Mouse (Mus musculus) thymus, postnatal 25 days (tissue): ENCODE data around the gene Fkbp1b.
"Not testable (repeated sequence)": the region's sequence is repeated elsewhere in the genome, so short reads cannot be mapped to it uniquely, and the experiment has no call there.

Experiments used
- DNase-seq: peaks from one replicate; pipeline ENCODE4 v3.0.0; 2022

The Fkbp1b gene

DNA sequence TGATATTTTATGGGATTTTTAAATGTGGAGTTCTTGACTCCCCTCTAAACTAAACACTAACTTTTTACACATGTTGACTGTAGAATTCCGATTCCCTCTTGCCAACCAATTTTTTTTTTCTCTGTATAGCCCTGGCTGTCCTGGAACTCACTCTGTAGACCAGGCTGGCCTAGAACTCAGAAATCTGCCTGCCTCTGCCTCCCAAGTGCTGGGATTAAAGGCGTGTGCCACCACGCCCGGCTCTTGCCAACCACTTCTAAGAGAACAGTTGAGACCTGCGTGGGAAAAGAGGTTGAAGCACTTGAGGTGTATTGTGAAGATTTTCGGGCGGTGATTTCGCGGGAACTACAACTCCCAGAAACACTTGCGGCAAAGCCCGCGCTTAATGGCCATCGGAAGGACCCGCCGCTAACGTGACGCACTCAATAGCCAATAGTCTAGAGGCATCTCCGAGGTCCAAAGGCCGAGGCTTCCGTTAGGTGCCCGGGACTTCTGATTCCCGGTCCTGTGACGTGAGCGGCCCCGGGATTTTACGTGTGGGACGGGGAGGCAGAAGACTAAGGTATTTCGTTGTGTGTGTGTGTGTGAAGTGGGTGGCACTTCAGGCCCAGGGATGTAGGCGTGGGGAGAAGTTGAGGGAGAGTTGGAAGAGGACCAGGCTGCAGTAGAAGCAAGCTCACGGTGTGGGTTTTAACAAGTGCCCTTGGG lies 1.7 kb upstream of the Fkbp1b start, which contains the start of gene Wdcp:
Gene Wdcp, plus strand, starts transcription at position 414 of the 708 bp plus-strand sequence.
- DNase-seq: peak; percentile 85

DNA sequence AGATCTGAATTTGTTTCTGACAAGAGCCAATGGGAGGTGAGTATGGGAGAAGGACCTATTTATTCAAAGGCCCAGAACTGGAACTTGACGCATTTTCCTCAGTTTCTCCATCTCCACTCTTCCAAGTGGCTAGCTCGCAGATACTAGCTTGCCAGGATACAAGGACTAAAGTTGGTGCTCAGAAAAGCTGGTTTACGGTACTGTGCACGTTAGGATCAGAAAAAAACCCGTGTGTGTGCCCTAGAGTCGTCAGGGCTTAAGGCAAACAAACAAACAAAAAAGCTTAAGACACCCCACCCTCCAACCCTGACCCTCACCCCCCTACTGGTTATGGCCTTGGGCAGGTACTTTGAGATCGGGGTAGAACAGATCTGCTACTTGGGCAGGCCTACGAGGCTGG lies 1.1 kb upstream of the Fkbp1b start:
- DNase-seq: no peak

- no peak for DNase-seq
These were observed 650 bp downstream of the Fkbp1b start for GRCm38 (mm10) chr12:4840741-4841140.

DNA sequence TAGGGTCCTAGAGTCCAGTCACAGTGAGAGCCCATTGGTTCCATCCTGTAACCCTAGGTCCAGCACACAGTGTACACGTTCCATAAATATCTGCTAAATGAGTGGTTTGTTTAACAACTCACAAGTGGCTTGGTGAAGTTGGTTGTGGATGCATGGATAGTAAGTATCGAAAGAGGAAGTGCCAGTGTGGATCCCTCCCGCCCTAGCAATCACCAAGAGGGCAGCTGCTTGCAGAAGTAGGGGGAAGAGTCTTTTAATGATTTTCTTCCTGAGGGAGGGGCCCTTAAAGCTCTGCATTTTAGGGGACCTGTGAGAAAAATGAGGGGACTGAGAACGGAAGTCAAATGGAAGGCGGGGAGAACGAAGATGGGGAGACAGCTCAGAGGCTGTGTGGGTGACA lies 1.4 kb downstream of the Fkbp1b start:
- DNase-seq: no peak

- no peak for DNase-seq
These were observed 4.4 kb downstream of the Fkbp1b start for GRCm38 (mm10) chr12:4836959-4837358.

- no peak for DNase-seq
These were observed 14.1 kb downstream of the Fkbp1b start for GRCm38 (mm10) chr12:4827256-4827655.

GRCm38 (mm10) chr12:4817361-4818101 lies 23.9 kb downstream of the Fkbp1b start, which contains the start of gene Sf3b6:
TSS of gene Sf3b6 (plus strand) at chr12:4817544.
- peak; percentile 100 for DNase-seq

GRCm38 (mm10) chr12:4816680-4817360 lies 24.6 kb downstream of the Fkbp1b start:
- no peak for DNase-seq

GRCm38 (mm10) chr12:4813636-4814035 lies 27.8 kb downstream of the Fkbp1b start:
- no peak for DNase-seq

DNA sequence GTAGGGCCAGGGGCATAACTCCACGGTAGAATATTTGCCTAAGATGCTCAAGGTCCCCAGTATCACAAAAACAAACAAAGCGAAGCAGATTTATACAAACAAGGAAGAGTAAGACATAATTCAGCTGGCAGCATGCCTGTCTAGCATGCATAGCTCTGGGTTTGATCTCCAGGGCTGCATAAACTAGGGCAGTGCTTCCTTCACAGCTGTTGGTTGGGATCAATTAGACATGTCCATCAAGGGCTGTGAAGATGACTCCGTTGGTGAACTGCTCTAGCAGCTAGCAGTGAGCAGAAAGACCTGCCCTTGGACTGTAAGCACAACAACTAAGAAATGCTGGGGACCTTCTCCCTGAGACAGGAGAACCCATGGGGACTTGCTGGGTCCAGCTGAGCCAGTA lies 29.7 kb downstream of the Fkbp1b start:
- no peak for DNase-seq

DNA sequence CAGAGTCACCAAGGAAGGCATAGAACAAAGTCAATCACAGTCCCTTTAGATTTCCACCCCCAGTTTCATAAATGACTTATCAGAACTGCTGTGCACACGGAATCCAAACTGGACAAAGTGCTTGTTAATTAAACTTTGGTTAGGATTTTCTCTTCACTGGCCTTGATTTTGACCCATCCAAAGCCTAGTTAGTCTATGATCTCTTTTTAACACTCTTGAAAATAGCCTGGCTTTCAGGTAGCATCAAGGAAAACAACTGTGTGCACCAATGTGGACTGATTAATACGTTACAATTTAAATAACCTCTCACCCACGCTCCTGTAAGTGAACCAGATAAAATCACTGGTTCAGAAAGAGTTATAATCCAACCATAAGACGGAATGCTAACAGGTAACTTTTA lies 30.4 kb downstream of the Fkbp1b start:
- no peak for DNase-seq

- not testable (repeated sequence) for DNase-seq
These were observed 43.9 kb downstream of the Fkbp1b start for GRCm38 (mm10) chr12:4797471-4797870.

DNA sequence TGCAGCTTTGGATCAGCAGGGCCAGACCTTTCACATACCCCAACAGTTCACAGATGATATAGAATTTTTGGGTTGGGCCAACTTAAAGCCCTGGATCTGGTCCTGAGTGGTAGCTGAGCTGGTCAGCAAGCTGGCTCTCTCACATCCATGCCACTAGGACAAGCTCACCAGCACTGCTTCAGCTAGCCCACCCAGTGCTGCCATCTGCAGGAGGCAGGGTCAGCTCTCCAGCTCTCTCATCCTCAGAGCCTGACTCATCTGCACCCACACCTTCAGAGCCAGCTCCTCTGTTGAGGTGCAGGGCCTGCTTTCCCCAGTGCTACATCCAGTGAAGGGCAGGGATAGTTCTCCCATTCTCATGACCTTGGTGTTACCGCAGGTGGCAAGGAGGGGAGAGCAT lies 47.7 kb downstream of the Fkbp1b start:
- DNase-seq: peak; percentile 30

DNA sequence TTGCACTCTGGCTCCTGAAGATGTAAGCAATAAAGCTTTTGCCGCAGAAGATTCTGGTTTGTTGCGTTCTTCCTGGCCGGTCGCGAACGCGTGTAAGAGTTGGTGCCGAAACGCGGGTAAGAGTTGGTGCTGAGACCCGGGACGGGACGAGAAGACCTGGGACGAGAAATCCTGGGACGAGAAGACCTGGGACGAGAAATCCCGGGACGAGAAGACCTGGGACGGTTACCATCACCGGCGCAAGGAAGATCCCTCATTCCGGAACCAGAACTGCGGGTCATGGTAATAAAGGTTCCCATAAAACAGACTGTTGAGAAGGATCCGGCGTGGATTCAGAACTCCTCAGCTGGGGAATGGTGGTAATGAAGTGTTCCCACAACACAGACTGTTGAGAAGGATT lies 53.3 kb downstream of the Fkbp1b start:
- not testable (repeated sequence) for DNase-seq

GRCm38 (mm10) chr12:4784466-4784865 lies 56.9 kb downstream of the Fkbp1b start:
- DNase-seq: no peak

DNA sequence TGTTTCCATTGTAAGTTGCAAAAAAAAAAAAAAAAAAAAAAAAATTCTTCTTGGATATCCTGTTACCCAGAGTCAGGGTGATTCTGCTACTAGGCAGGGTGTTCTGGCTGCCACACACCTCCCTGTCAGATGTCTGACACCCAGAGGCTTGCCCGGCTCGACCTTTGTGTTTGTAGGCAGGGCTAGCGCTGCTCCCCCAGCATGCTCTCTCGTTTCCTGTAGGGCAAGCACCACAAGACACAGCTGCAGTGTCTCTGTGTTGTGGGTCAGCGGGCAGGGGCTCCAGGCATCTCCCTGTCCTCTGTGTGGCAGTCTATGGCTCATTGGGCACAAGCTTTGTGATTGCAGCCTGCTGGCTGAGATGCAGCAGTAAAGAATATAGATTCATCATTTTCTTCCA lies 57.8 kb downstream of the Fkbp1b start:
- peak; percentile 45 for DNase-seq
